ENCODE assay signal across 8 mouse cellular contexts in the genomic region with DNA sequence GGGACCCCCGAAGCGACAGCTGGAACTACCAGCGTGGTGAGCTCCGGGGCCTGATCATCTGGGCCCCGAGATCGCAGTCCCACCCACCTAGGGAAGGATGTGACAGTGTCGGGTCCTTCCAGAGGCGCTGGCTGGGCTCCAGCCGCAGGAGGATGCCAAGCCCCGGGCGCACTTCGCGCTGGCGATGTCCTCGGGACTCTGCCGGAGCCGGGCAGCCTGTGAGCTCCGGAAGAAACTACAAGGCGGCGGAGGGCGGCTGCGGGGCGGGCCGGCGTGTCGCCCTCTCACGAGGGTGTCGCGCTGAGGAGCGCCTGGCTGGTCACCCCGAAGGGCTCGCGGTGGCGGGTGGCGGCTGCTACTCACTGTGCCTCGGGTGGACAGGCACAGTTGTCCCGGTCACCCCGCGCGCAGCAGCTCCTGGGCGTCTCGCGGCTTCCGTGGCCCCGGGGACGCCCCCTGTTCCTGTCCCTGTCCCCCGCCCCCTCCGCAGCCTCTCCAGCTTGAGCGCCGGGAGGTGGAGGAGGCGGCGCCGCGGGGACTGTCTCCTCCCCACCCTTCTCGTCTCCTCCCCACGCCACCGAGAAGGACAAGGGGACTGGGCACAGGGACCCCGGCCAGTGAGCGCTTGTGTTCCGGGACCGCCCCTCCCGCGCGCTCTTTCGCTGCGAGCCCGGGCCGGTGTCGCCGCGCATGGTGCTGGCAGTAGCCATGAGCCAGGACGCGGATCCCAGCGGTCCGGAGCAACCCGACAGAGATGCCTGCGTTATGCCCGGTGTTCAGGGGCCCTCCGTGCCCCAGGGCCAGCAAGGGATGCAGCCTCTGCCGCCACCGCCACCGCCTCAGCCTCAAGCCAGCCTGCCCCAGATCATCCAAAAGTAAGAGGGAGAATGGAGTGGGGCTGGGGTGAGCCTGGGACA. TPM values are rescaled to one million over a fixed set of nuclear protein-coding genes. Genes with fewer than 3 reads are reported as not detected.
DNase-seq lines count a peak whose midpoint lies in the region; ATAC-seq lines count a peak whose summit lies in the region.

A gene (plus strand): TSS at position 589 of the 917 bp plus-strand sequence.

- peak; percentile 71 for DNase-seq in adrenal gland, postnatal 14 days
- peak; percentile 48 for DNase-seq in heart, postnatal 25 days (ENCODE audit: low spot score)
- DNase-seq in kidney, postnatal 36 days, result peak; percentile 54 to 77

- H3K27me3 ChIP-seq in erythroblast, embryonic 14.5 days (ENCODE audit: control insufficient read depth), result peaks cover 82% of the 10 kb centered on the region
- peaks cover 38% of the 10 kb centered on the region for H3K27me3 ChIP-seq in forebrain, embryonic 15.5 days
- peaks cover 55% of the 10 kb centered on the region for H3K27me3 ChIP-seq in stomach, embryonic 15.5 days (replicated peaks)

- H3K36me3 ChIP-seq in erythroblast, embryonic 14.5 days (ENCODE audit: control insufficient read depth), result no peaks in the 10 kb centered on the region
- H3K36me3 ChIP-seq in forebrain, embryonic 15.5 days, result no peaks in the 10 kb centered on the region
- H3K36me3 ChIP-seq in stomach, embryonic 15.5 days, result no peaks in the 10 kb centered on the region

- H3K9me3 ChIP-seq in erythroblast, embryonic 14.5 days (ENCODE audit: control insufficient read depth, low read length), result peaks cover 8% of the 10 kb centered on the region; the same call in 1 of the 2 replicates
- H3K9me3 ChIP-seq in forebrain, embryonic 15.5 days, result no peaks in the 10 kb centered on the region
- H3K9me3 ChIP-seq in stomach, embryonic 15.5 days, result no peaks in the 10 kb centered on the region

- H3K27ac ChIP-seq in forebrain, embryonic 15.5 days (replicated peaks), result no peak within 1 kb of the TSS
- no peak within 1 kb of the TSS for H3K27ac ChIP-seq in stomach, embryonic 15.5 days

- no peaks in the 10 kb centered on the region for H3K4me1 ChIP-seq in erythroblast, embryonic 14.5 days (ENCODE audit: control insufficient read depth)
- H3K4me1 ChIP-seq in forebrain, embryonic 15.5 days, result peaks cover 25% of the 10 kb centered on the region
- H3K4me1 ChIP-seq in stomach, embryonic 15.5 days, result peaks cover 10% of the 10 kb centered on the region

- H3K4me2 ChIP-seq in forebrain, embryonic 15.5 days (replicated peaks), result peak within 1 kb of the TSS; percentile 99
- peak within 1 kb of the TSS; percentile 99 for H3K4me2 ChIP-seq in stomach, embryonic 15.5 days

- under 1% methylated on average over 59 of the region's 82 CpGs for WGBS in forebrain, embryonic 15.5 days
- WGBS in stomach, embryonic 15.5 days, result under 1% methylated on average over 81 of the region's 82 CpGs

- no peak for ATAC-seq in erythroblast, adult 5-6 weeks (replicated peaks; ENCODE audit: low FRiP score, poor library complexity, severe bottlenecking)
- peak; percentile 84 for ATAC-seq in forebrain, embryonic 15.5 days (replicated peaks)
- ATAC-seq in megakaryocyte progenitor cell, adult 5-6 weeks (replicated peaks; ENCODE audit: poor library complexity), result peak; percentile 37
- peak; percentile 35; the same call in 1 of the 2 replicates for ATAC-seq in stomach, embryonic 15.5 days (ENCODE audit: insufficient read depth, low FRiP score, low read depth)

- H3K4me3 ChIP-seq in erythroblast, embryonic 14.5 days (replicated peaks), result peak within 1 kb of the TSS; percentile 26
- H3K4me3 ChIP-seq in forebrain, embryonic 15.5 days, result peak within 1 kb of the TSS; percentile 60
- H3K4me3 ChIP-seq in stomach, embryonic 15.5 days (replicated peaks), result peak within 1 kb of the TSS; percentile 59

- H3K9ac ChIP-seq in forebrain, embryonic 15.5 days (replicated peaks), result peak within 1 kb of the TSS; percentile 53
- H3K9ac ChIP-seq in stomach, embryonic 15.5 days, result peak within 1 kb of the TSS; percentile 0

- intact Hi-C loops in heart, postnatal 25 days (cut with DNase I), result no loop called here

RNA-seq across cellular contexts. Expression of the gene that starts here (rescaled TPM):
- 0.01 TPM in 1 of 2 replicates, not detected in the other for polyA plus RNA-seq in erythroblast, embryonic 14.5 days (2012)
- not detected in 2 replicates for total RNA-seq in erythroblast, adult 5-6 weeks (2015; ENCODE audit: low replicate concordance)
- total RNA-seq in erythroblast, adult 5-6 weeks (2017; ENCODE audit: low replicate concordance), result not detected in 2 replicates
- total RNA-seq in adrenal gland, postnatal 14 days (2021), result 1.3 TPM in 2 replicates
- 4.9 and 6.1 TPM in 2 replicates for polyA plus RNA-seq in forebrain, embryonic 15.5 days (2015; fragmentation: Nextera tagmentation; extraction: Ambion mirVana)
- total RNA-seq in heart, postnatal 25 days (2021), result 100 to 1,000 TPM; 203 to 227 TPM
- 0.05 TPM in 1 of 2 replicates, not detected in the other for total RNA-seq in megakaryocyte progenitor cell, adult 5-6 weeks (2015)
- 0.03 and 0.17 TPM in 2 replicates for total RNA-seq in megakaryocyte progenitor cell, adult 5-6 weeks (2017)
- 0.59 and 0.96 TPM in 2 replicates for polyA plus RNA-seq in stomach, embryonic 15.5 days (2015; fragmentation: Nextera tagmentation; extraction: Ambion mirVana)

Comparison
In these comparisons a context has a peak if more than half of its experiments do, and no peak if none do; other contexts are left out.
1. RNA of the gene that starts here (total RNA-seq): 203 to 227 TPM in heart, postnatal 25 days; 1.3 TPM in adrenal gland, postnatal 14 days, 0.03 to 0.17 TPM in megakaryocyte progenitor cell, adult 5-6 weeks and not detected in erythroblast, adult 5-6 weeks; every median in the first group is over 10 times any median in the second.
2. Peak in ATAC-seq in megakaryocyte progenitor cell, adult 5-6 weeks; RNA of the gene not detected or under 1 TPM.
3. Peak in ATAC-seq, H3K4me3 ChIP-seq, H3K9ac ChIP-seq and H3K4me2 ChIP-seq in stomach, embryonic 15.5 days; RNA of the gene not detected or under 1 TPM.
4. Peak in every context shown above with its lines, with median percentiles within 50 percentile points of each other: H3K4me3 ChIP-seq and DNase-seq.